Mouse (Mus musculus) cerebellum, postnatal 10 days (tissue): ENCODE results near the gene Dph1.

ENCODE experiments used
- DNase-seq, 2 experiments: peaks; one replicate each; pipeline ENCODE4 v3.0.0; 2021; ENCODE audit warnings: mixed read lengths in 2 of 2

Dph1 gene

GRCm38 (mm10) chr11:75131300-75131699, 59.7 kb downstream of the Dph1 start:
- no peak for DNase-seq

- DNase-seq = no peak
These were observed 61.6 kb downstream of the Dph1 start for GRCm38 (mm10) chr11:75129481-75129880.
